Mouse (Mus musculus) forebrain, embryonic 16.5 days (tissue): ENCODE data around the gene Slc15a5. TPM values are rescaled to one million over a fixed set of nuclear protein-coding genes. Genes with fewer than 3 reads are reported as not detected.

Source experiments
- ATAC-seq: fragments of 200-750 bp; cut with Nextera tagmentation; 2 replicates; pipeline ENCODE4 v1.8.0; 2017; ENCODE audit warnings: mild to moderate bottlenecking, moderate library complexity
- H3K27ac ChIP-seq: fragments of 300-500 bp; sonication (generic); 2 replicates; pipeline ENCODE4 v1.5.1; 2014; ENCODE audit warnings: low read length, control low read depth
- H3K27me3 ChIP-seq: fragments of 300-500 bp; sonication (generic); replicated peaks from 2 replicates; pipeline ENCODE4 v1.6.1; 2014; ENCODE audit warnings: low read length; ENCODE audit not compliant: control insufficient read depth, insufficient read depth
- H3K36me3 ChIP-seq: fragments of 300-500 bp; sonication (generic); 2 replicates; pipeline ENCODE4 v1.6.1; 2014; ENCODE audit not compliant: control insufficient read depth, insufficient read depth
- H3K4me1 ChIP-seq: fragments of 300-500 bp; sonication (generic); replicated peaks from 2 replicates; pipeline ENCODE4 v1.6.1; 2014; ENCODE audit warnings: low read length; ENCODE audit not compliant: control insufficient read depth, insufficient read depth
- H3K4me2 ChIP-seq: fragments of 300-500 bp; sonication (generic); 2 replicates; pipeline ENCODE4 v1.6.1; 2014; ENCODE audit warnings: mild to moderate bottlenecking, low read length, control low read depth
- H3K4me3 ChIP-seq: fragments of 300-500 bp; sonication (generic); replicated peaks from 2 replicates; pipeline ENCODE4 v1.5.1; 2014; ENCODE audit warnings: mild to moderate bottlenecking, low read length, control low read depth
- H3K9ac ChIP-seq: fragments of 300-500 bp; sonication (generic); replicated peaks from 2 replicates; pipeline ENCODE4 v1.6.1; 2014; ENCODE audit warnings: low read depth, low read length, control low read depth
- H3K9me3 ChIP-seq: fragments of 300-500 bp; sonication (generic); 2 replicates; pipeline ENCODE4 v1.6.1; 2016; ENCODE audit warnings: low read length; ENCODE audit not compliant: control insufficient read depth
- WGBS: fragments of 180-500 bp; shearing (Covaris S2); extraction: QIAGEN DNeasy Blood & Tissue Kit; methylation state at CpG from one replicate; pipeline ENCODE4 v1.1.7; 2014; 5-methylcytosine and 5-hydroxymethylcytosine counted together
- polyA plus RNA-seq: library from polyadenylated mRNA; unstranded; fragments of >200 nt; fragmentation: Nextera tagmentation; extraction: Ambion mirVana; gene quantifications from 2 replicates; pipeline ENCODE4 v1.2.1, GENCODE M21; 2015

Slc15a5 gene
- polyA plus RNA-seq, 1 experiment from 2014 or later = 0.39 TPM

- H3K4me2 ChIP-seq = no peak overlapping the region
- no peak overlapping the region for H3K27ac ChIP-seq
- no peak overlapping the region for H3K4me3 ChIP-seq
- H3K36me3 ChIP-seq = no peaks in the 10 kb centered on the region
- no peak for ATAC-seq
- peaks cover 5% of the 10 kb centered on the region; the same call in 1 of the 2 replicates for H3K9me3 ChIP-seq
- no peaks in the 10 kb centered on the region for H3K27me3 ChIP-seq
- no peaks in the 10 kb centered on the region for H3K4me1 ChIP-seq
- H3K9ac ChIP-seq = no peak overlapping the region
- WGBS = 88% methylated on average over 5 of the region's 5 CpGs
Observed at GRCm38 (mm10) chr6:138037587-138037986, 42.1 kb downstream of the Slc15a5 start.

- H3K9ac ChIP-seq = no peak overlapping the region
- peaks cover 5% of the 10 kb centered on the region; the same call in 1 of the 2 replicates for H3K9me3 ChIP-seq
- H3K4me1 ChIP-seq = no peaks in the 10 kb centered on the region
- no peak for ATAC-seq
- H3K27ac ChIP-seq = no peak overlapping the region
- WGBS = 94% methylated on average over 12 of the region's 12 CpGs
- H3K4me2 ChIP-seq = no peak overlapping the region
- no peaks in the 10 kb centered on the region for H3K36me3 ChIP-seq
- no peak overlapping the region for H3K4me3 ChIP-seq
- H3K27me3 ChIP-seq = no peaks in the 10 kb centered on the region
Observed at GRCm38 (mm10) chr6:138036891-138037290, 42.8 kb downstream of the Slc15a5 start.

- Histone ChIP-seq H3K4me2 (no peak overlapping the region), H3K27me3 (no peaks in the 10 kb centered on the region), H3K27ac (no peak overlapping the region), H3K4me1 (no peaks in the 10 kb centered on the region), H3K9ac (no peak overlapping the region), H3K9me3 (no peaks in the 10 kb centered on the region), H3K4me3 (no peak overlapping the region), H3K36me3 (no peaks in the 10 kb centered on the region)
- ATAC-seq = no peak
Observed at GRCm38 (mm10) chr6:138016898-138017297, 62.8 kb downstream of the Slc15a5 start.

GRCm38 (mm10) chr6:138014976-138015674, 64.6 kb downstream of the Slc15a5 start:
- no peaks in the 10 kb centered on the region for H3K27me3 ChIP-seq
- no peak overlapping the region for H3K4me2 ChIP-seq
- no peak overlapping the region for H3K9ac ChIP-seq
- H3K4me3 ChIP-seq = no peak overlapping the region
- no peaks in the 10 kb centered on the region for H3K9me3 ChIP-seq
- WGBS = 82% methylated on average over 16 of the region's 16 CpGs
- no peaks in the 10 kb centered on the region for H3K36me3 ChIP-seq
- ATAC-seq = no peak
- no peak overlapping the region for H3K27ac ChIP-seq
- no peaks in the 10 kb centered on the region for H3K4me1 ChIP-seq

GRCm38 (mm10) chr6:138011955-138012354, 67.8 kb downstream of the Slc15a5 start:
- Histone ChIP-seq H3K27ac (no peak overlapping the region), H3K9ac (no peak overlapping the region), H3K4me3 (no peak overlapping the region), H3K9me3 (no peaks in the 10 kb centered on the region), H3K27me3 (no peaks in the 10 kb centered on the region), H3K4me2 (no peak overlapping the region), H3K4me1 (0 out of 2 replicates have a peak, but pooled peaks cover 5% of the 10 kb centered on the region), H3K36me3 (no peaks in the 10 kb centered on the region)
- 89% methylated on average over 6 of the region's 6 CpGs for WGBS
- ATAC-seq = no peak

DNA sequence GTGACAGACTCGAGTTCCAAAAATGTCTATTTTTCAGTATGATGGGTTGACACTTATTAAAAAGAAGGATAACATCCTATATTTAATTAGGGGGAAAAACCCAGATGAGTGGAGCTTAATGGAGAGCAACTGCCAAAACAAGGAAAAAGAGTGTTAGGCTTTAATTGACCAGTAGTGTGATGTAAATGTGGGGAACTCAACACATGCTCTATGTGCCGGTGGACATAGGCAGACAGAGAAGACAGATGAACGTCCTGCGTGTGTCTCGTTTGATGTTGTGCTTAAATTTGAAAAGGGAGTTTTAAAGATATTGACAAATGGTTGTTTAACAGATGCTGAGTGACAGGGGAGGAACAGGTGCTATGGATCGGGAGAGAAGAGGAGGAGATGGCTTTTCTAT, 72.0 kb downstream of the Slc15a5 start:
- H3K4me2 ChIP-seq = no peak overlapping the region
- no peak overlapping the region for H3K9ac ChIP-seq
- no peaks in the 10 kb centered on the region for H3K27me3 ChIP-seq
- H3K4me3 ChIP-seq = no peak overlapping the region
- 43% methylated on average over 6 of the region's 6 CpGs for WGBS
- no peaks in the 10 kb centered on the region for H3K36me3 ChIP-seq
- peak; percentile 50 for ATAC-seq
- H3K27ac ChIP-seq = no peak overlapping the region
- no peaks in the 10 kb centered on the region for H3K9me3 ChIP-seq
- H3K4me1 ChIP-seq = peaks cover 5% of the 10 kb centered on the region; the same call in 1 of the 2 replicates

GRCm38 (mm10) chr6:138006525-138007251, 73.0 kb downstream of the Slc15a5 start:
- Histone ChIP-seq H3K27me3 (no peaks in the 10 kb centered on the region), H3K9ac (no peak overlapping the region), H3K36me3 (no peaks in the 10 kb centered on the region), H3K4me3 (no peak overlapping the region), H3K27ac (no peak overlapping the region), H3K4me1 (peaks cover 5% of the 10 kb centered on the region; the same call in 1 of the 2 replicates), H3K9me3 (no peaks in the 10 kb centered on the region), H3K4me2 (no peak overlapping the region)
- ATAC-seq = peak; percentile 21
- 70% methylated on average over 27 of the region's 27 CpGs for WGBS

DNA sequence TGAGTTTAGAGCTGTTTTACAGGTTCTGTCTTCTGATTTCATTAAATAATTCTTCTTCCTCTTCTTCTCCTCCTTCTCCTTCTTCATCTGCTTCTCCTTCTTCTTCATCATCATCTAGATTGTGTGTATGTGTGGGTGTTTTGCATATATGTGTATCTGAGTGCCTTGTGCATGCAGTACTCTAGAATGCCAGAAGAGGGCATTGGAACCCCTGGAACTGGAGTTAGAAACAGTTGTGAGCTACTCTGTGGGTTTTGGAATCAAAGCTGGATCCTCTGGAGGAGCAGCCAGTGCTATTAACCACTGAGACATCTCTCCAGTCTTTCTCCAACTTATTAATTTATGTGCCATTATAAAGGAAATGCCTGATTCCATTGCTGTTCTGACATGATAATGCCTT, 89.9 kb downstream of the Slc15a5 start:
- Histone ChIP-seq H3K4me2 (no peak overlapping the region), H3K36me3 (no peaks in the 10 kb centered on the region), H3K4me3 (no peak overlapping the region), H3K27ac (no peak overlapping the region), H3K27me3 (no peaks in the 10 kb centered on the region), H3K9me3 (no peaks in the 10 kb centered on the region), H3K9ac (no peak overlapping the region), H3K4me1 (no peaks in the 10 kb centered on the region)
- no peak for ATAC-seq

- H3K4me2 ChIP-seq = no peak overlapping the region
- H3K9me3 ChIP-seq = no peaks in the 10 kb centered on the region
- H3K4me3 ChIP-seq = no peak overlapping the region
- WGBS = 92% methylated on average over 6 of the region's 6 CpGs
- no peak for ATAC-seq
- peaks cover 20% of the 10 kb centered on the region for H3K4me1 ChIP-seq
- no peak overlapping the region for H3K9ac ChIP-seq
- no peaks in the 10 kb centered on the region for H3K36me3 ChIP-seq
- no peak overlapping the region for H3K27ac ChIP-seq
- H3K27me3 ChIP-seq = no peaks in the 10 kb centered on the region
Observed at GRCm38 (mm10) chr6:137985169-137985568, 94.5 kb downstream of the Slc15a5 start.
